ENCODE assay signal across 8 mouse cellular contexts in the genomic region with DNA sequence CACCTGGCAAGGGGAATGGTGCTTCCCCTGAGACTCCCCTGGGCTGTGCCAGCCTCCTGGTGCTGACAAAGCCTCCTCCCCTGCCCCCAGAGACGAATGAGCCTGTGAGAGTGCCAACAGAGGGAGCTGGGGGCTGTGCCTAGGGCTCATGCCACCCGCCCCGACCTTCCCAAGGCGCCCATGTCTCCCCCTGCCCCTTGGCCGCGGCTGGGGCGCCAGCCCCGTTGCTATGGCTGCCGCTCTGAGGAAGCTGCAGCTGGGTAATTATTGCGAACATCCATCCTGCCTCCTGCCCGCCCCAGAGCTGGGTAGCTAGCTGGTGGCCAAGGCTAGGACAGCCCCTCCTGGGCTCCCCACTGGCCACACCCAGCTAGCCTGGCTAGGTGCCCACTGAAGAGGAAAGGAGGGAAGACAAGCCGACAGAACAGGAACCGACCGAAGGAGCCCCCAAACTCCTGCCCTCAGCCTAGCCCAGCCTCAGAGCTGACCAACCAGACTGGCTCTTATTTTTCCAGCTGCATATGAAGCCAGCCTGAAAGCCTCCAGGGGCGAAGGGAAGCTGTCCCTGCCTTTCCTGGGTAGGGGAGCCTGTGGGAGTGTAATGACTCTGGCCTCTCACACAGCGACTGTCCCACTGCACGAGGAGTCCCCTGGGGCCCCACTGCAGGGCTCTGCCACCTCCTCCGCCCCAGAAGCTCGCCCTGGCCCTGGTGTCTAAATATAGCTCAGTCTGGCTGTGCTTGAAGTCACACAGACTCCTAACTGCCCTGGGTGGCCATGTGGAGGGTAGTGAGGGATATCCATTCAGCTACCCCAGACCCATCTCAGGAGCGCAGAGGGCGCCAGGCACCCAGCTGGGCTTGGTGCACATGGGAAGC.
A peak's percentile ranks its signal among the peaks of the same experiment; 100 is the strongest.
DNase-seq lines count a peak whose midpoint lies in the region.

No protein-coding gene starts in this region.

- peak; percentile 23 for DNase-seq in kidney, adult 18-20 months
- no peak for DNase-seq in kidney, adult 11 months
- DNase-seq in brain, adult 2 months (ENCODE audit: low read depth, low spot score) = peak; percentile 40
- DNase-seq in heart, adult 9 months (ENCODE audit: low spot score in 2 of 2) = peak; percentile 51
- DNase-seq in kidney, postnatal 10 days = peak; percentile 57
- peak; percentile 37 for DNase-seq in lung, postnatal 14 days
- DNase-seq in ovary, postnatal 36 days (ENCODE audit: low spot score) = peak; percentile 51
- DNase-seq in c-Kit-positive CD71-positive TER-119-positive erythroid progenitor cells, embryonic 14.5 days (ENCODE audit: low spot score) = no peak

Comparison
In these comparisons a context has a peak if more than half of its experiments do, and no peak if none do; other contexts are left out.
1. DNase-seq: peak in kidney, adult 18-20 months (single experiment), brain, adult 2 months (single experiment), heart, adult 9 months (2 of 2), kidney, postnatal 10 days (single experiment), lung, postnatal 14 days (single experiment) and ovary, postnatal 36 days (single experiment); none in kidney, adult 11 months (single experiment) and c-Kit-positive CD71-positive TER-119-positive erythroid progenitor cells, embryonic 14.5 days (single experiment).